Mouse (Mus musculus) left cerebral cortex, adult 8-10 months (tissue): ENCODE results near the gene Lrrk2. TPM values are rescaled to one million over a fixed set of nuclear protein-coding genes. Genes with fewer than 3 reads are reported as not detected.

ENCODE experiments used
- DNase-seq, 2 experiments: peaks; one replicate each; pipeline ENCODE4 v3.0.0; 2022; ENCODE audit warnings: low spot score in 2 of 2
- total RNA-seq, 4 experiments: library from RNA; stranded (reverse); gene quantifications; 2 replicates each; pipeline ENCODE4 v1.2.4; 2022

Gene Lrrk2
- 10 to 100 TPM; 41.1 to 74.7 (median 52.5) TPM for total RNA-seq

DNA sequence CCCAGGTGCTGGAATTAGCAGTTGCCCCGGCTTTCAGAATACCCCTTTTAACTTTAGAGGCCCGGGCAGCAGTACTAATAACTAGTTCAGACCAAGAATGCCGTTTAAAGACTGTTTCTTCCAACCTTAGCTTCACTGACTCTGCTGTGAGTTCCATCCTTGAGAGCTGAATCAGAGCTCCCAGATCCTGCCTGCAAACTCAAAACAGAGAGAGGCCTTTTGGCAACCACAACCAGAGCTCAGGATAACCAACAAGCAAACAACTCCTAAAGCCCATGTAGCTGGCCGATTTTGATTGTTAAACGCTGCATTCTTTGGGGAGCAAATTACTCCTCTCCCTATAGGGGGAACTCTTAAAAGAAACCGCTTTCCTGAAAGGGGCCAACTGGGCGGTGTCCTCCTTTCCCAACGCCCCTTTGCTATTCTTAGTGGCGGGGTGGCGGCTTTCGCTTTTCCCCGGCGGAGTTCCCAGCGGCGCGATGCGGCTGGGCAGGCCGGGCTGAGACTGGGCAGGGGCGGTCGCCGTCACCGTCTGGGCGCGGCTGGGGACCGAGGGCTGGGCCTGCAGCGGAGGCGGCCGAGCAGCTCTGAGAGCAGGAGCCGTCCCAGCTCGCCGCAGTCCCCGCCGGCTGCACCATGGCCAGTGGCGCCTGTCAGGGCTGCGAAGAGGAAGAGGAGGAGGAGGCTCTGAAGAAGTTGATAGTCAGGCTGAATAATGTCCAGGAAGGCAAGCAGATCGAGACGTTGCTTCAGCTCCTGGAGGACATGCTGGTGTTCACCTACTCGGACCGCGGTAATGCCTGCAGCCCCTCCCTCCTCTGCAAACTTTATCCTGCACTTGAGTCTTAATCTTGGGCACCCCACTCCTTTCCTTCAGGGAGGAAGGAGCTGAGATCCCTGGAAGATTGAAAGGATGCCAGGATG, at the start of gene Lrrk2:
TSS of gene Lrrk2 (plus strand) at position 531 of the 924 bp plus-strand sequence.
- peak; percentile 59 to 60 for DNase-seq

DNA sequence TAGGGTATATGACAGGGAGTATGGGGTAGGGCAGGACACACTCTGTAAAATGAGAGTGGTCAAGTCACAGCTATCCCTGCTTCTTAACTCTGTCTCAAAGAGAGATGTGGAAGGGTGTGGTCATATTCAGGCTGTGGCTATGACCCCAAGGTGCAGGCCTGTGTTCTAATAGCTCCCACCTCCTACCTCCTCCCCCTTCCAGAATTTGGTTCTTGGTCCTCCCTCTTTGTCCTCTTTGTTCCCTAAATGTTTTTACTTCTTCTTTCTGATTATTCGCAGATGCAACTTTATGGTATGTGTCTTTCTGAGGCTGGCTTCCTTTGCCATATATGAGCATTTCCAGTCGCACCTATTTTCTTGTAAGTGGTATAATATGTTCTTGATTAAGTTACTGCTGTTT, 48.5 kb upstream of the Lrrk2 start:
- no peak for DNase-seq

DNA sequence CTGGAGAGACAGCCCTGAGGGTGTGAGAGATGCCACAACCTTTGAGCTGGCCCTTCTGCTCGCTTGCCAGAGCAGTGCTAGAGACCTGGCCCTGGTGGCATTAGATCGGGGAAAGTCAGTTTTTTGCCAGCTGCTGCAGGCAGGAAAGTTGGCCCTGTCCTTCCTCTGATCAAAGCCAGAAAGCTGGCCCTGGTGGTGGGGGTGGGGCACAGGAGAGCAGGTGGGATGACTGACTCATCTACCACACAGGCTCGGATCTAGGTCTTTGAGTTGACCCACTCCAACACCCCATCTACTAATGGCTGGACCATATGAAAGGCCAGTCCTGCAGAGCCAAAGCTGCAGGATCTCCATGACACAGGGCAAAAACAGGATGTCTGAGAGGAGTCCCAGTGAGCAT, 43.8 kb upstream of the Lrrk2 start:
- DNase-seq = no peak

DNA sequence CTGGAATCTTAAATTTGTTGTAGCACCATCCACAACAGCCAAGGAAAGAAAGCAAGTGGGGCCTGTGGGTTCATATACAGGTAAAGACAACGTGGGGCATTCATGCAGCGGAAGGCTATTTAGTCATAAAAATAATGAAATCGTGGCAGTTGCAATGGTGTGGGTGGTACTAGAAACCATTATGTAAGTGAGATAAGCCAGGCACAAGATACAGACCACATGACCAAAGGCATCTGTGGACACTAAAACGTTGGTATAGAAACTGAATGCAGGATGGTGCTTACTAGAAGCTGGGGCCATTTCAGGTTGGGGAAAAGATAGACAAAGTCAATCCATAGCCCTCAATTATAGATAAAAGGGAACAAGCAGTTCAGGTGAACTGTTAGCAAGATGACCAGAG, 40.5 kb upstream of the Lrrk2 start:
- DNase-seq = no peak

DNA sequence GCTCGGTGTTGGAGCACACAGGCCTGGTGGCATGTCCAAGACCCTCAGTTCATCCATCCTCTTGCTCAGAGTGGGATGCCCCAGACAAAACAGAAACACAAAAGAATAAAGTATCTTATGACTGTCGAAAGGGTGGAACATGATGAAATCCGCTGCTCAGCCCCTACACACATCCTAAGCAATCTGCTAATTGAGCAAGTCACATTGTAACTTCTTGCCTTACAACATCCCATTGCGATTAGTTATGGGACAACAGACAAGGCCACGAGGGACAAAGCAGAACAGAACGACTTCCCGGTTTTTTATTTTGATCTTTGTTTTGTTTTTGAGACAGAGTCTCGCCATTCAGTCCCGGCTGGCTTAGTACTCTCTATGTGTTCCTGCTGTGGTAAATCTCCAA, 39.9 kb upstream of the Lrrk2 start:
- no peak for DNase-seq

DNA sequence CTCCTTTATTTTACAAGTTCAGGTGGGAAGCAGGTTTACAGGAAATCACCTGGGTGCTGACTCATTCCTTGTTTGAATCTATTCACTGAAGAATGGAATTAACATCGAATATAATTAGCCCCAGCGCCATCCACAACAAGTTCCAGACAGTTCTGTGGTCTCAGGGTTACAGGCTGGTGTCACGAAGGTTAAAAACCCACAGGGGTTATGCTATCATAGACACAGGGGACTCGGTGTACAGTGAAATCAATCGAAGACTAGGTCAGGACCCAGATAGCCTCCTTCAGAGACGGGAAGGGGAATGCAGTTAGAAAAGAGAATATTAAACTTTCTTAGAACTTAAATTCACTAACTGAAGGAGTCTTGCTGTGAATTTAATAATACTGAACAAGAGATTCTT, 39.2 kb upstream of the Lrrk2 start:
- DNase-seq = no peak

DNA sequence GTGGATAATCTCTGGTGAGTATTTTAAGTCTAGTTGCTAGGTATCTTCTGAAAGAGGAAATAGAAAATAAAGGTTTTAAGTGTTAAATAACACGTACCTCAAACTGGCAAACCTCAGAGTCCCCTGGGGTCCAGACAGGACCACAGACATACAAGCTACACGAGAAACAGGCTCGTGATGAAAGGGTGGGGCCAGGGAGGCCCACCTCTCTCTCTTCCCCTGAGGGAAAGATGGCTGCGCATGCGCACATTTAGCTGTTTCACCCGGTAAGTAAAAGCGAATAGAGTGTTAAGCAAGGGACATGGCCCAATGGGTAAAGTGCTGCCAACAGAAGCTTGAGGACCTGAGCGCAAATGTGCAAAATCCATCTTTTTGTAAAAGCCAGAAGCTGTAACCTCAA, 38.7 kb upstream of the Lrrk2 start:
- no peak for DNase-seq

DNA sequence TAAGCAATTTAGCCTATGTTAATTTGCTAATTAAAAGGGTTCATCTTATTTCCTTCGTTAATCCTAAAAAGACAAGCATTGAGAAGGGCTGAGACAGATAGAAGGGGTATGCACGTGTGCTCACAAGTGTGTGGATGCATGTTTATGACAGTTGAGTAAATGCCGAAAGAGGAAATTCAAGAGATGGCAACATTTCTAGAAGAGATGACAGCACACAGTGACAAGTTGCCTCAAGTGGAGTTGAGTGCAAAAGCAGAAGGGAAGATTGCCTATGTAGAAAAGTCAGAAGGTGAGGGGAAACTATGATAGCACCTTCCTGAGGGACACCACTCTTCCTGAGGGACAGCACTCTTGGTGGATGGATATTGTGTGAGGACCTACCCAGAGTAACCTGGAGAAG, 31.3 kb upstream of the Lrrk2 start:
- no peak for DNase-seq

DNA sequence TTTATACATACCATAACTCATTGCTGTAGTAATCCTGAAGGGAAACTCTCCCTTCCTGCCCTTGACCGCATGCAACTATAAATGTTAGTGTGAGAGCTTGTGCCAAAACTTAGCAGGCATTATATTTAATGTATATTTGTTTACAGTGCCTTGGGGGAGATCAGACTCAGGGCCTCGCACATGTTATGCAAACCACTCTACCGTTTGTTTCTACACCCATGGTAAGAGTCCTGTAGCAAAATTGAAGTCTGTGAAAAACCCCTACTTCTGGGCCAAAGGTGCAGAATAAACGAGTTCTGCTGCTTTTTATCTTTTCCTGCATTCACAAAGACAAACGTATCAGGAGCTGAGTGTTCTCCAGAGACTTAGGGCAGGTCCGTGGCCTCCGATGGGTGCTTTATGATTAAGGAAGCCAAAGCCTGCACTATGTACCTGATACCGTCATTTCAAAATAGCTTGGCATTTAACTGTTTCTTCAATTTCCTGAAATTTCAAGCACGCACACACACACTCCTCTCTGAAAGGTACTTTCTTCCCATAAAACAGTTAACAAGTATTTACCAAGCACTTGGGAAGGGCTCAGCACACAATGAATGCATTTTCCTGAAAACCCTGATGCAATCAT, 30.2 kb upstream of the Lrrk2 start:
- no peak for DNase-seq

DNA sequence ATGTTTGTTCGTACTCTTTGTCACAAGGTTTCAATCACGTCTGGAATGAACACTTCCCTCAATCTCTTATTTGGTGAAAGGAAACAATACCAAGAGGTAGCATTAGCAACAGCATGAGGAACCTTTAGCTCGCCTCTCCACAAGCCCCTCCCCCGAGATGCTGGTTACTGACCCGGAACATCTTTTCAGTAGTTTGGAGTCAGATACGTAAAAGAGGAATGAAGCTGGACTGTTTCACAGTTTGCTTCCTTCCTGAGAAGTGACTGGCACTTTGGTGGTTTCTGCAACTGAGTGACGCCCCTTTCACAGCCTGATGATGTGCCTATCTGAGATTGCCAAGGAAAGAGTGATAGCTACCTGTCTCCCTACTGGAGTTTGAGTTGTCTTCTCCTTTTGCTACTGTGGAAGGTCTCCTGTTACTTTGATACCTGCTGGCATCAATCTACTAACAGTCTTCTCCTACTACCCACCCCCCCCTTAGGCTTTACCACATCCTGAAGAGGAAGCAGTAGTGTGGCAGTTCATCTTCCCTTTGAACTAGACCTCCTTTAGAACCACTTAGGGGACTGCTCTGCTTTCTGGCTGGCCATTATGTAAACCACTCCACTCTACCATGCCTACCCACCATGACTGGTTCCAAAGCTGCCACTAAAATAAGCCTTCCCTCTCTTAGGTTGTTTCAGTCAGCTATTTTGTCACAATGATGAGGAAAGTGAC, 29.2 kb upstream of the Lrrk2 start:
- DNase-seq = no peak

DNA sequence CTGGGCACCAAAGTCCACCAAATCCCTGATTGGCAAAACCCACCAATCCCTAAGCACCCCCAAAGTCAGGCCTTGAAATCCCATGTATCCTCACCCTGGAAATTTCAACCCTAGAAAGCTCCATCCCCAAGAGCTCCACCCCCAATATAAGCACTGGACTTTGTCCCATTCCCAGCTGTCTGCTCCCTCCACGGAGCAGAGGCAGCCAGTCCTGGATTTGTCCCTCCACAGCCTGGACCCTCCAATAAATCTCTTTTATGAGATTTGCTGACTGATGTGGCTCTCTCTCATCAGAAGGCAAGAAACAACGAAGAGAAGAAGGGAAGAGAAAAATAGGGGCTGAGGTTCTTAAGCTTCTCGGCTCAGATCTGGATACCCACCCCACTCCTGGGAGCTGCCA, 22.7 kb upstream of the Lrrk2 start:
- no peak for DNase-seq

DNA sequence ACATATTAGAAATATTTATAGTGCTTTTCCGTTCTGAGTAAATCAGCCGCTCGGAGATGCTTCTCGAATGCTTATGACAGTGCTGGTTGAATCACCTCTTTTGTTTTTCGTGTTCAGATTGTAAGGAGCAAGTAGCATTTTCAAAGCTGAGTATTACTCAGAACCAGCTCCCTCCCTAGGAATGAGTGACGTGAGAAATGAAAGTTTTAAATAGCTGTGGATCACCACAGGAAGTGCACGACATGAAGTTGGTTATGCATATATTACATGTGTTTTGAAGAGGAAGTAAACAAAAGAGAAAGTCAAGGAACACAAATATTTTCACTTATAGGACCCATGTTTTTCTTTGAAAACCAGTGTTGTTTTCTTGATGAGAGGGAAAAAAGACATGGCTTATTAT, 21.5 kb upstream of the Lrrk2 start:
- no peak for DNase-seq

DNA sequence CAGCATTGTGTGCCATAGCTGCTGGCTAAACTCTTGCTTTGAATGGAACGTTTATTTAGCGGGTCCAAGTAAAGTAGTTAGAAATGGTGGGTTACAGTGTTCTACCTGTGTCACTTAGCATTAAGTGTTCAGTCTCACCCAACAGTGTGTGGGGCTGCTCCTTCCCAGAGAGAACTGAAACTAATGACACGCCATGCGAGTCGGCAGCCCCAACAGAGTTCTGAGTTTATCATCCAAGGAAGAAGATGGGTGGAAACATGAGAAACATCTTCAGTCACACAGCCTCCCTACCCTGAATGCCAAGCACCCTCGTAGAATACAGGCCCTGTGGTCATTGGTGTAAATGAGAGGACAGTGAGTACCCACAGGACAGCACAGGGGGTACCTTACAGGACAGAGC, 14.7 kb upstream of the Lrrk2 start:
- no peak for DNase-seq

DNA sequence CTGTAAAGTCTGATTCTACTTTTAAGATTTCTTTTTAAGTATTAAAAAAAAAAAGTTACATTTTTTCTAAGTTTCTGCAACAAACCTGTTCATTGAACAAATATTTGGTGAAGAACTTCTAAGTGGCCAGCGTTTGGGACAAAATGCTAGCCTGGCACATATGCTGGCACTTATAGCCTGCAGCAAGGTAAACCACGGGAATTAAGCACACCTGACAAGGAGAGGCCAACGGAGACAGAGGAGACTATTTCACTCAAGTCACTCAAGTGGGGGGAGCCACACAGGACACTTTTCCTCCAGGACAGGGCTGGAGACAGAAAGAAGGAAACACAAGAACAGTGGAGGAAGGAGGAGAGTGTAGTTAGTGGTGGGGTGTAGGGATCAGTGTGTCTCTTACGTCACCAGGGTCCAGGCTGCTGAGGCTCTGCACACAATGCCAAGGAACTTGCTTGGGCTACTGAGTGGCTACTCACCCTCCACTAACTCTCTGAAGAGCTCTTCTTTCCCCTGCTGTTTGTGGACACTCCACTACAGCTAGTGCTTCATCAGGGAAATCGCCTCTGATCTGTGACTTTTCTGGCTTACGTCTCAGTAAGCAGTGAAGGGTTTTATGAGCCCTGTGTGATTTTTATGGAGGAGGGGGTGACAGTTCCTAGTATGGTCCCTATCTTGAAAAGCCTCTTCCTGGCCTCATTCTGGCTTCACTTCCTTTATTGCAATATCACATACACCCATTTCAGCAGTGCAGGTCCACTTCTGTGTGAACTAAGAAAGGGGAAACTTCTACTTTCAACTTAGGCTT, 12.5 kb upstream of the Lrrk2 start:
- DNase-seq = no peak

DNA sequence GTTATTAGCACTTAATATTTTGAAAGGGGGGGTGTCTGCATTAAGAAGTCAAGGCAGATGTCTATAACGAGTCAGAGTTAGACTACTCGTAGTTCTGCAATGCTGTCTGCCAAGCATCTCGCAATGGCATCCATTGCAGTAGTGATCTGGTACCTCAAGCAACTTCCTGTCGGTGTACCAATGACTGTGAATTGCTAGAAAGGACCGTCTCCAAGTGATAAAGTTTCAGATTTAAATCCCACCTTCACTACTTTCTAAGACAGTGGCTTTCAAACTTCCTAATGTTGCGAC, 12.0 kb upstream of the Lrrk2 start:
- DNase-seq = no peak

DNA sequence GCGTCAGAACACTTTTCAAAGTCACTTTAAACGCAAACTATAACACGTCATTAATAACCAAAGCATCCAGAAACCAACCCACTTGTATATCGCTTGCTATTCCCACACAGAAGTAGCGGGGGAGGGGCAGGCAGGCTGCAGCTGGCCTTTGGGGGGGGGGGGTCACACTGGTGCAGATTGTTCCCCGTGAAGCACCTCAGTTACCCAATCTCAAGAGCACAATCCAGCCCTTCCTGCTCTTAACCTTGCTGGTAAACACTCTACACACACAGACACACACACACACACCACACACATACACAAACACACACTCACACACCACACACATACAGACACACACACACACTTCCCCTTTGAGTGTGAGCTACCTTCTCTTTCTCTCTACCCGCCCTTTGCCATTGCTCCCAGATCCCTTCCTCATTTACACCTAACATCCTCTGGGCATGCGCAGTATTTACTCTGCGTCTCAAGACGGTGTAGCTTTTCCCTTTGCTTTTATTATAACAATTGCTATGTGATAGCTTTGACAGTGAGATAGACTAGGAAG, 8.3 kb upstream of the Lrrk2 start:
- DNase-seq = no peak

DNA sequence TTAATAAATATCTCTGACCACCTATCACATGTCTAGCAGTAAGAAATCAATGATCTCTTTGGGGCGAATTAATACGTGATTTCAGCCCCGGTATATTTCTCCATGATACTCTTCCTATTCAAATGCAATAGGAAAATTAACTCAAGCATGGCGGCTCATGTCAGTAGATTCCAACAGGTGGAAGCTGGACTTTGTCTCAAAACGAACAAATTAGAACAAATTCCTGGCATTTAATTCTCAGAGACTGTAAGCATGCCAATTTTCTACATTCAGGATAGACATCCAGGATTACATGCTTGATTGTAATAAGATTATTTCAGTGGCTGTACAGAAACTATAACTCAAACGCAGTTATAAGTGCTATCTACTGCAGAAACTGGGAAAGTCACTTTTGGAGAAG, 7.4 kb upstream of the Lrrk2 start:
- DNase-seq = no peak

DNA sequence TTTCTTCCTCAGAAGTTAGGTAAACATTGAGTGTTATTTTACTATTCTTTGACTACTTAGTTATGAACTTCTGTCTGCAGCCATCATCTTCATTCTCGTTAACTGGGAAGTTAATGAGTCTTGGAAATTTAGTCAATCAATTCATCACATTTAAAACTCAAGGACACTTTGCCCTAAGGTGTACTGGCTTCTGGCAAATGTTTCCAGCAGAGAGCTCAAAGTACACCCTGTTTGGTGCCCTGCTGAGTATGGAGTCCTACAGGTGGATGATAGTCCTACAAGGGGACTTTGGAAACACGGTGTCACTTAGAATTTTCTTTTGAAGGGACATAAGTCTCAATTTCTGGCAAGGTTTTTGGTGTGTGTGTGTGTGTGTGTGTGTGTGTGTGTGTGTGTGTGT, 1.8 kb upstream of the Lrrk2 start:
- DNase-seq = no peak

DNA sequence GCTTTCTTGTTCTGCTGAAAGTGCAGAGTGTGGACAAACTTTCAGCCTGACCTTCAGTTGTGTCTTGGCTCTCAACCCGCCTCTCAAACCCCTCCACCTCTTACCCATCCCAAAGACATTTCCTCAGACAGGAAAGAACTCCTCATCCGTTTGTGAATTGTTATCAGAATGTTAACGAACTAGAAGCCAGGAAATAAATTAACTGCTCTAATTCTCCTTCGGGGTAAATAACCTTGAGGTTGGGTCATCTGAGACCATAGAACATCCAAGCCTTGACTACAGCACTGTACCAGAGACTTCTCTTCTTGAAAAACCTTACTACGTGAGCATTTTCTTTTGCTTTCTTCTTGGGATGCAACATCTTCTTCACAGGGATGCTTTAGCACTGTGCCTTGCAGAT, 988 bp upstream of the Lrrk2 start:
- no peak for DNase-seq

DNA sequence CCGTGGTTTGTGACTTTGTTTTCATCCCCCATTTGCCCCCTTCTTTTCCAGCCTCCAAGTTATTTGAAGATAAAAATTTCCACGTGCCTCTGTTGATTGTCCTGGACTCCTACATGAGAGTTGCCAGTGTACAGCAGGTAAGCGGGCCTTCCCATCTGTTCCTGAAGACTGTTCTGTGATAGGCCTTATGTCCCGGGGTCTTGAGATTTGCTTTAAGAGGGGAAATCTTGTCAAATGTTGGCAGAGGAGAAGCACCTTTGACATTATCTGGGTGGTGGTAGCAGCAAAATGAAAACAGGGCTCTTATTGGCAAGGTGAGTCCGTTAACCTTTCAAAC, 562 bp downstream of the Lrrk2 start:
- DNase-seq = no peak

DNA sequence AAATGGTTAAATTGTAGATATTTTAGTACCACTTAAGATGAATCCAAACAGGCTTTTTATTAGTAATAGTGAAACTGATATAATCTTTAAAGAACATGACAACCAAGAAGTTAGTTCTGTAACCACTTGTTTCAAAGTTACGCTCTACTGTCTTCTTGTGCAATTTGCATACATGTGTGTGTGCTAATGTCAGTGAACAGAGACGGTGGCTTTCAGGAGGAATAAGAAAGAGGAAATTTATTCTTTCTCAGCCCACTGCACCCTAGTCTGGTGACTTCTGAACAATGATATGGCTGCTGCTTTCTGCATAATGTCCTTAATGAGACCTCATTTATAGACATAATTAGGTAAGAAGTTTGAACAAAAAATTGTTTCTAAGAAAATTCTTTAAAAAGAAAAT, 7.1 kb downstream of the Lrrk2 start:
- no peak for DNase-seq
